Mouse (Mus musculus) adrenal gland, postnatal 36 days (tissue): ENCODE measurements around the gene Padi2. TPM values are rescaled to one million over a fixed set of nuclear protein-coding genes. Genes with fewer than 3 reads are reported as not detected.

Experiments used
- DNase-seq, 2 experiments: peaks; one replicate each; pipeline ENCODE4 v3.0.0; 2021; ENCODE audit warnings: mixed read lengths in 1 of 2
- total RNA-seq, 2 experiments: library from RNA; stranded (reverse); gene quantifications; 2 replicates each; pipeline ENCODE4 v1.2.3; 2021

Gene Padi2
- total RNA-seq, 2 experiments from 2014 or later, result 0.76 to 10.4 TPM

DNA sequence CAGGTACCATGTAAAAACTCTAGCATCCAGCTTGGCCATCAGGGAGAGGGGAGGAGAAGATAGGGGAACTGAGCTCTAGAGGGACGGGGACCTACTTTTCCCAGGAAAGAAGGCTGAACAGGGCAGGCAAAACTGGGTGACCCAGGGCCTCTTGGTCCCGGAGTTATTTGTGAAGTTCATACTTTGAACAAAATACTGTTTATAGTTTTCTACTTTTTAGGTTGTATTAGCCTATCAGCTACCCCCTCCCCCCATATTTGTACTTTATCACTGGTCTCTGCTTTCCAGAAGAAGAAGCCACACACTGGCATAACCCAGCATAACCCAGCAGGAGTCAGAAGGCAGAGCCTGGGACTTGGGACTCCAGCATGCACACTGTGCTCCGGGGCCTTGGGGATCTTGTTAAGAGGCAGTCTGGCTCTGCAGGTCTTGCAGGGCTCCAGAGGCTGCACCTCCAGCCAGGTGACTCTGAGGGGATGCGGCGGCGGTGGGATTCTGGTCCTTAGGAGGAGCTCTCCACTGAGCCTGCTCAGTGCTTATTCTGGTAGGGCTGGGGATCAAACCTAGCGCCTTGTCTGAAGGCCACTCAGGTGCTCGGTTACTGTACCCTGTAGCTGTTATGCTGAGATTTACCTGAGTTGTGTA lies 25.0 kb upstream of the Padi2 start:
- no peak for DNase-seq

DNA sequence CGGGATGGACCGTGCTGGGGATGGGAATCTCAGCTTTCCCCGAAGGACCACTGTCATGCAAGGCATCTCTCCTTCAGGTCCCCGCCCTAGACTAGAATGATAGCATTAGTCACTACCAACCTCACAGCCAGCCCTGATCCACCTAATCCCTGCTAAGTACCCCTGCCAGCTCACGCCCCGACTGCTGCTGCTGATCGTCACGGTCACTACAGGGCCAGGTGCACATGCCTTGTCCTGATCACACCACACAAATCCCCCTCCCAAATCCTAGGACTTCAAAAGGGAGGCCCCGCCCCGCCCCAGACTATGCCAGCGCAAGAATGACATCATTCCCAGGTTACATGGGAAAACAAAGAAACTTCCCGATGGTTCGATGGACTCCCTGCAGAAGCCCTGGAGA lies 24.4 kb upstream of the Padi2 start:
- DNase-seq, result no peak

DNA sequence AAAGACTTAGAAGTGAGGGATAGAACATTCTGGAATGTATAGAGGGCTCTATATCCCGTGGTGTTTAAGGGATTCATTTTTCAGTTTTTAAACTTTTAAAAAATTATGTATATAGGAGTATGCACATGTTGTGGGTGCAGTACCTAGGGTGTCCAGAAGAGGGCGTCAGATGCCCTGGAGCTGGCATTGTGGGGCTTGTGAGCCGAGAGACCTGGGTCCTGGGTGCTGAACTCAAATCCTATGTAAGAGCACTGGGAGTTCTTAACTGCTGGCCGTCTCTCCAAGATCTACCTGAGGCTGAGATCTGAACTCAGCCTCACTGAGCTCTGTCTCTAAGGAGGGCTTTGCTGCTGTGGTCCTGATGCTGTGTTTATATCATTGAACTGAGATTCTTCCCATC lies 23.8 kb upstream of the Padi2 start:
- no peak for DNase-seq

DNA sequence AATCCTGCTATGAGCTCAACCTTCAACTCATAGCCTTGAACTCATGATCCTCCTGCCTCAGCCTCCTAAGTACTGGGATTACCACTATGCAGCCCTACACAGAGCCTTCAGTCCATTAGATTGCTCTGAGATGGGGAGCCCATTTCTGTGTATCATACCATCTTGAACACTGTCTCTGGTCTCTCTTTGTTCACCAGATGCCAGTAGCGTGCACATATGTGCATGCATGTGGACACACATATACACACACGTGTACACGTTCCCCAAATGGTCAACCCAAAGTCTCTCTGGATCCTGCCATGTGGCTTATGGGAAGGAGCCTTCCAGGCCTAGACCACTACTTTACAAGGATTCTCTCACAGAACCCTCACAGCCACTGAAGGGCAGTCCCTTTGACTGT lies 23.2 kb upstream of the Padi2 start:
- no peak for DNase-seq

DNA sequence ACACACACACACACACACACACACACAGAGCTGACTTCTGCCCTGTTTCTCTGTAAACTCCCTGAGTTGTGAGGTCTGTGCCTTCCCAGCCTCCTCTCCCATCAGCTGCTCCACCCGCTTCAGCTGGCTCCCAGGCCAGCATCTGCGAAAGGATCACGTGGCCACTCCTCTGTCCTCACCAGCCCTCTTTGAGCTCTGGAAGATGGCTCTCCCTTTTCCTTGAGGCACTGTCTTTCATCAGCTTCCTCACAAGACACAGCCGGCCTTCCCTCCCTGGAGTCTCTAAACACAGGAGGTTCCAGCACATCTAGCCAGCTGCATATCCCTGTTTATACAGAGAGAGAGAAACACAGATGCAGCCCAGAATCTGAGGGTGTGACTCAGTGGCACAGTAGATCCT lies 22.3 kb upstream of the Padi2 start:
- DNase-seq, result no peak

DNA sequence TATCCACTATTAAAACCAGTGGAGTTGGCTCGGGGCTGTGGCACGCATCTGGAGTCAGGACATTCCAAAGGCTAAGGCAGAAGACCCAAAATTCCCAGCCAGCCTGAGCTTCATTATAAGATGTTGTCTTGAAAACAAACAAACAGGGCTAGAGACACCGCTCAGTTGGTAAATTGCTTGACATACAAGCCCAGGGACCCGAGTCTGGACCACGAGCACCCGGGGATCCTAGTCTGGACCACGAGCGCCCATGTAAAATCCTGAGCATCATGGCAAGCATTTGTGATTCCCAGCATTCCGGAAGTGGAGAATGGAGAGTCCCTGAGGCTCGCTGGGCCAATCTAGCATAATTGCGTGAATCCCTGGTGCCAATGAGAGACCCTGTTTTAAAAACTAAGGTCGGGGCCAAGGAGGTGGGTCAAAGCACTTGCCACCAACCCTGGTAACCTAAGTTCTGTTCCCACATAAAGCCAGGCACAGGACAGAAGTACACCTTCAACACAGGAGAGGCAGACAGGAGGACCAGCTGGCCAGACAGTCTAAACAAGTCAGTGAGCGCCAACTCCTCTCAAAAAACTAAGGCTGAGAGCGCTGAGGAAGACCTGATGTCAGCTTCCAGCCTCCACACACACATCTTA lies 14.5 kb upstream of the Padi2 start:
- DNase-seq, result no peak

DNA sequence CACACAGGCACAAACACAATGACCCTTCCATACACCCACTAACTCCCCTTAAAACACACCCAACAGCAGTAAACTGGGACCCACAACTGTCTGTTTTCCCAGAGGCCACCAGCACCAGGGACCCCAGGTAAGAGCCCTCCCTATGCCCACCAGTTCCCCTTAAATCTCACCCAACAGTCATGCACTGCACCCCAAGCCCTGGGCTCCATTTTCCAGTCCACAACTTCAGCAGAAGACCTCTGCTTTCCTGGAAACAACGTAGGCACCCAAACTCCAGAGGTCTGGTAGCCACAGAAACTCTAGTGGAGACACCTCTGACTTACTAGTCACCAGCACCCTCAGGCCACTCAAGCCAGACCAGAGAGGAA lies 14.0 kb upstream of the Padi2 start:
- DNase-seq, result no peak

DNA sequence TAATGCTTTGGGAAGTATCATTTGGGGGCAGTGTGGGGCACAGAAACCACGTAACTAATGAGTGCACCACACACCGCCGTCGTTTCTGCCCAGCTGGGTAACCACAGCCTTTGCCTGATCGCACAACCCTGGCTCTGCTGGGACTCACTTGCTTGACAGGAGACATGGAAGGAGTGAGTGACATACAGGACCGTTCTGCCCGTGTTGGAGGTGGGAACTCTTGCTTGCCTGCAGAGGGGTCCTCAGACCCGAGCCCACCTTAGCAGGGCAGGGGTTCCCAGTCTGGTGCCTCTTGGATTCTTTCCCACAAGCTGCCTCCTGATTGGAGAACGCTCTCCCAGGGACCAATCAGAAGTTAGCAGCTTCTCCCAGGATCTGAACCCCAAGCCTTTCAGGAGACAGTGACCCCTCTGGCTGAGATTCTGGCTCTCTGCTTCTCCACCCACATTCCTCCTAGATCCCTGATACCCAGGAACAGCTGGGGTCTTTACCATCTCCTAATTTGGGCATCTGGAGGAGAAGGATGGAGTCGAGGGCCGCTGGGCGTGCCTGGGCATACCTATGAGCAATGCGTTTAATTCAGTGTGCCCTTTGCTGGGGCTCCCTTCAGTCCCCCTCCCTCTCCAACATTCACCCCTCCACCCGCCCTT lies 1.2 kb upstream of the Padi2 start:
- no peak for DNase-seq

DNA sequence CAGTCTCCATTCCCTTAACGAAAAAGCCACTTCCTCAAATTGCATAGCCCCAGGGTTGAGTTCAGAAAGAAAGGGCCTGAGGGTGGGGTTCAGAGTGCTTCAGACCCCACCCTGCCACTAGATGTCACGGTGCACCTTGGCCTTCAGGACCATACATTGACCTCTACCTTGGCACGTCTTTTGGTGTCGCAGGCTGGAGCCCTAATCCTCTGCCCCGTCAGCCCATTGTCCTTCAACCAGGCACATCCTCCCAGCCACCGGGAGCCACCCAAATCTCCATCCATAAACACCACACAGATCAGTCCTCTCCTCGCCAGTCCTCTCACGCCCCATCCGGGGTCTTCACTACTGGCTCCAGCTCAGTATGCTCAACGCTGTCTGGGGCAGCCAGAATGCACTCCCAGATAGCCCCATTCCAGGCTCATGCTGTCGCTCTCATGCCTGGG lies 695 bp upstream of the Padi2 start:
- DNase-seq, result no peak

DNA sequence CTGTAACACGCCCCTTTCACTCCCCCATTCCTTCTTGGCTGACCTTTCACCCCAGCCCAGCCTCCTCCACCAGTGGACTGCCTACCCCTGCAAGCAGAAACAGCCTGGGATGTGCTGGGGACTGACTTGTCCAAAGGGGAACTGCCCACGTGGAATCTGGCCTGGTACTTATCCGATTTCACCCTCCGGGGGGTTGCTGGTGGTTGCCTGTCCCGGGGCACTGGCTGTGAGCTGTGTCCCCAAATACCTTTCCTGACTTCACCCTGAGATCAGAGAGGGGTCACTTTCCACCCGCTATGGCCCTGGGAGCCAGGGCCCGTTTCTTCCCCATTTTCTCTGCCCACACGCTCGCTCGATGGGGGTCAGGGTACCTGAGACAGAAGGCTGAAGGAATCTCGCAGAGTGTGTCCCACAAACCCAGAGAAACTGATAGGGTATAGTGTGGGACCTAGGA lies 710 bp downstream of the Padi2 start:
- DNase-seq, result no peak

DNA sequence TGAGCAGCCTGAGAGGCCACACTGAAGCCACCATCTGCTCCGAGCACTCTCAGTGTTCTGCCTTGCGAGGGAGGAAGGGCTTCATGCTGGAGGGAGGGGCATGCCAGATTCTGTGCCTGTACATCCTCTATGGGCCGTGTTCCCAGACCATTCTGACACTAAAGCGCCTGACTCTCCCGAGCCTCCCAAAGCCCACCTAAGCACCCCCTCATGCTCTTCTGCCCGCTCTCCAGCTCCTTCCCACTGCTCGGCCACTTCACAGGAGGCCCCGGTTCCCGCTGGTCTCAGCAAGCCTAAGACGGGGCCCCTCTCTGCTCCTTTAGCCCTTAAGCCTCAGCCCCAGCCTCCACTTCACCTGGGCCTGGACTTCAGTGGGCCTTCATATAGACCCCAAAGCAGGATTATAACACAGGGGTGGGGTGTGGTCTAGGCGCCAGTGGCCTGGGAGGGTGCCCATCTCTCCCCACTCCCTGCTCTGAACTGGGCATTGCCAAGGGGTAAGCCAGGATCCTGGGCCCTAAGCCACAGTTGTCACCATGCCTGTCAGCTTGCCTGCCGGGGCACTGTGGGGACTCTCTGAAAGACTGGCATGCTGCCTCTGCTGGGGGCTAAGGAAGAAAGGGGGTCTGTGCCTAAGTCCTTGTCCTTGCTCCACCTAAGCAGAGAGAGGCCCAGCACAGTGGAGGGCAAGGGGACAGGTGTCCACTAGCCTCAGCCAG lies 1.3 kb downstream of the Padi2 start:
- no peak for DNase-seq

DNA sequence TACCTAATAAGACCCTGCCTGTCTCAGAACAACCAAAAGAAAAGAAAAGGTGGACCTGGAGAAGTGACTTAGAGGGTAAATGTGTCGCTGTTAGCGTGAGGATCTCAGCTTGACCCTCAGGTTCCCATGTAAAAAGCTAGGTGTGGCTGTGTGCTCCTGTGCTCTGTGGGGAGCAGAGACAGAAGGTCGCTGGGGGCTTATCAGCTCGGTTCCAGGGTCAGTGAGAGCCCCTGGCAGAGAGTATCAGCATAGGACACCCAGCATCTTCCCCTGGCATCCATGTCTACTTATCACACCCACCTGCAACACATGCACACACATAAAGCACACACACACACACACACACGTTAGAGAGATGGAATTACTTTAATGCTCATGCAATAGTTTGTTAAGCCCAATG lies 2.5 kb downstream of the Padi2 start:
- DNase-seq, result no peak

DNA sequence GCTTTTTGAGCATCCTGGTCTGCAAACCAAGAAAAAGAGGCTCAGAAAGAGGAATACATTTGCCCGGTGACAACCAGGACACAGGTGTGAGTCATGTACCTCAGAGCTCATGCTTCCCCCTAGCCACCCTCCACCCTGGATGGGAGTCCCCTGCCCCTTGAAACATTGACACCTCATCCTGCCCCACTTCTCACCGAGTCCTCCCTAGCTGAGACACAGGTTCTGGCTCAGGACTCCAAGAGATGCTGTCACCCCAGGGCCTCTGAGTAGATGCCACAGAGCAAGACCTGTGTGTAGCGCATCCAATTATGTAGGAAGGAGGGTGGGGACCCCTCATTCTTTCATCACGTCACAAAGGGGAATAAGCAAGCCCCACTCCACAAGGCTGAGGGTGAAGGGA lies 3.4 kb downstream of the Padi2 start:
- no peak for DNase-seq

DNA sequence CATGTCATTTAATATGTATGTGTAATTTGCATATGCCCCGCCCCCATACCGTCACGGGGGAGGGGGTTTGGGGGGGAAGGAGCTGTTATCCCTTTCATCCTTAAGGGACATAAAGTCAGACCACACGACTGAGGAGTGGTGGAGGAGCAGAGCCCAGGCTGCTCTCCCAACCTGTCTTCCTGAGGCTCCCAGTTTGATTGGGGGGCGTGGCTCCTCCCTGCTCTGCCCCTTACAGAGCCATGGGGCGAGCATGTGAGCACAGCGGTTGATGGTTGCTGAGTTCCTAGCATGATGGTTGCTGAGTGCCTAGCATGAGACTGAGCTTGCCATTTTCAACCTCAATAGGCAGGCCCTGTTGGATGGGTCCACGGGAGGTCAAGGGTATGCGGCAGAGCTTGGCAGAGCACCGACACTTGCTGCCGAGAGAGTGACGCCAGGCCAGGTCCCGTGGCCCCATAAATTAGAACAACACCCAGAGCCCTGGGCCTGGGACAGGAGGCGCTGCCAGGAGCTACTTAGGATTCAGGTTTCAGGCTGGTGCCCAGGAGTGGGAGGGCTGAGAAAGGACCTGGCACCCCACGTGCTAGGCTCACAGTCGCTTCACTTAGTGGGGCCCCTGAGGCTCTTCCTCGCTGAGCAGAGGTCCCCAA lies 4.6 kb downstream of the Padi2 start:
- DNase-seq, result peak; percentile 60 to 82

DNA sequence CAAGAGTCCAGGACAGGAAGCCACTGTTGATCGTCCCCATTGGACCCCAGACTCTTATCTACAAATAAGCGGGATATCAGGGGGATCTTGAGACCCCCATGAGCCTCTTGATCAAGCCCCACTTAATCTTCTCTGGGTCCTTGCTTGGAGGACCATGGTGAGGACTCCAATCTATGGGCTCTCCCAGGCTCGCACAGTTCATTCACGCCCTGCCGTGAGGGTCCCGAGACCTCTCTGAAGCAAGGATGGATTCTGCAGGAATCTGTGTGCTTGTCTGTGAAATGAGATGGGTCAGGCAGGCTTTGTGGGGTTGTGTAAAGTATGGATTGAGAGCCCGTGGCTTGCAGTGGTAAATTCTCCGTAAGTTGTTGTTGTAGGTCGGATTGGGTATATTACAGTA lies 5.3 kb downstream of the Padi2 start:
- DNase-seq, result no peak

DNA sequence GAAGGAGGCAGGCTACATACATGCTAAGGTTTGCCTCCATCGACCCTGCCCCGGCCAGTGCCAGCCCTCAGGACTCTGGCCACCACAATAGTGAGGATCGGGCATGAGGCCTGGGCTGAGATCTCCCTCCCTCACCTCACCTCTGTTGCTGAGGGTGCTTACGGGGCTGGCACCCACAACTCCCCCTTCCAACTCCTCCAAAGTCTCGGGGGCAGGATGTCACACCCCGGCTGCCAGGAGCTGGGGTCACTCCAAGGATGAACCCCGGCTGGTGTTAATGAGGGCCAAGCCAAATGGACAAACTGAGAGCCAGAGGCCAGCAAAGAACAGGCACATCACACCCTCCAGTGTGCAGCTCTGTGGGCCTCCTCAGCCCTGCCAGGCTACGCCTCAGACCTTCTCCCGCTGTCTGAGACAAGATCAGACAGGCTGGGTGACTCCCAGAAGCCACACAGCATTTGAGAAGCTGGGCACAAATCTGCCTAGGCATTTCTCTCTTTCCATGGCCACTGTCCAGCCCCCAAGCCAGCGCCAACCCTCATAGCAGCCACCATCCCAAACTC lies 6.2 kb downstream of the Padi2 start:
- DNase-seq, result no peak

DNA sequence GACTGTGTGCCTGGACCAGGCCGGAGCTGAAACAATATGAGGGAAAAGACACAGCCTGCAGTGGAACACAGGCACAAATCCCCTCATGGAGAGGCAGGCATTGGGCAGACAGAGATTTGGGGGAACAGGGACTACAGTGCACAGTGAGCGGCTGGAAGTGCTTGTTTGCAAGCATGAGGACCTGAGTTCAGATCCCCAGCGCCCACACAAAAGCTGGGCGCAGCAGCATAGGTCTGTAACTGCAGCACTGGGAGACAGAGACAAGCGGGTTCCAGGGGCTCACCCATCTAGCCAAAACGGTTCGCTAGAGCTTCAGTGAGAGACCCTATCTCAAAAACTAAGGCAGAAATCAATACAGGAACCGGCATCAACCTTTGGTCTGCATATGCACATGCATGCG lies 7.4 kb downstream of the Padi2 start:
- no peak for DNase-seq

DNA sequence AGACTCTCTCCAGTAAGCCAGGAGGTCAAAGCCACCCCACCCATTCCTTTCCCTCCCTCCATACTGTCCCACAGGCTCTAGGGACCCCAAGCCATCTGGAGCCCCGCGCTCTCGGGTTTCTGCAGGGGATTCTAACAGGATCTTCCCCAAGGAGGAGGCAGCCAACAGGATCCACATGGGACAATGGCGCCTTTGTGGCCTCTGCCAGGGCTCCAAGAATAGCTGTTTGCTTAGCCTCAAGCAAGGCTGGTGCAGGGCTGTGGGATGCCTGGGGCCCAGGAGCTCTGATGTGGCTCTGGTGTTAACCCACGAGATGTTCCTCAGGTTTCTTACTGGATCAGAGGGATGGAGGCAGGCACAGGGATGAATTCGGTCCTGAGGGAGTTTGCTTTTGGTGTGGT lies 8.6 kb downstream of the Padi2 start:
- no peak for DNase-seq

DNA sequence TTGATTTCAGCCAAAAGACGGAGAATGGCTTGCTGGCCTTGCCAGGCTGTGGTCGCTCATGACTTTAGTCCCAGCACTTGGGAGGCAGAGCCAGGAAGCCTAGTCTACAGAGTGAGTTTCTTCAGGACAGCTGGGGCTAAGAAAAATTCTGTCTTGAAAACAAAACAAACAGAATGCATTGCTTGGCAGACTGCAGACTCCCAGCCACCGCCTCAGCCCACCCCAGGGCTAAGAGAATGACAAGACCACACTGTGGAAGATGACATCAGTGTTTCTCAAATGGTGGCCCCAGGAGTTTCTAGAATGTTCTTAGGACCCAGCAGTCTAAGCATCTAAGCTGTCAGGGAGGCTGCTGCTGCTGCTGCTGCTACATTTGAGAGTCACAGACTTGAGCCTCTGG lies 9.1 kb downstream of the Padi2 start:
- no peak for DNase-seq

DNA sequence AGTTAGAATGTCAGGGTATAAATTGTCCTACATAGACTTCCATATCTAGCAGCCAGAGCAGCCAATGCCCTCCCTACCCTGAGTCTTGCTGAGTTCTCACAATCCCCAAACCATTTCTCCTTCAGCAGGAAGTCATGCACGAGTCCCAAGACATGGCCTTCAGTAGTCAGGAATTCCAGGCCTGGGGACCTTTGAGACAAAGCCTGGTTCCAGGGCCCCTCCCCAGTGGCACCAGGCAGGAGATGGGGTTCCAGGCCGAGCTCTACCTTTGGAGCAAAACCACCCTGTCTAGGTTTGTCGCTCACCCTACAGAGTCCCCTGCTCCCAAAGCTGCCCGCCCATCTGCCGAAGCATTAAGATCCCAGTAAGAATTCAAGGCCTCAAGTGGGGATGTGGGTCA lies 10.2 kb downstream of the Padi2 start:
- no peak for DNase-seq

DNA sequence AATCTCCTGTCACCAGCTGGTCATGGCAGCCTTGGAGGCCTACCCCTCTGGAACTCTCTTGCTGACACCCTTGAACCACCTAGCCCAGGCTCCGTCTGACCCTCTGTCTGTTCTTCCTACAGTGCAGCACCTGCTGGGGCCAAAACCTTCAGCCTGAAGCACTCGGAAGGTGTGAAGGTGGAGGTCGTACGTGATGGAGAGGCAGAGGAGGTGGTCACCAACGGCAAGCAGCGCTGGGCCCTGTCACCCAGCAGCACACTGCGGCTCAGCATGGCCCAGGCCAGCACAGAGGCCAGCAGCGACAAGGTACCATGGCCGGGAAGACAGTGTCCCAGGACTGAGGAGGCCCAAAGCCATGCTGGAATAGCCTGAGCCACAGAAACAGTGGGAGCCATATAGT lies 11.3 kb downstream of the Padi2 start:
- no peak for DNase-seq
